Mouse (Mus musculus) neutrophil, adult 5-6 weeks (primary cell): ENCODE data around the gene Foxp3. TPM values are rescaled to one million over a fixed set of nuclear protein-coding genes. Genes with fewer than 3 reads are reported as not detected.

Source experiments
- ATAC-seq: fragments of 151-379, 151-347 bp; 2 replicates; pipeline ENCODE4 v1.8.0; 2017; ENCODE audit warnings: mild to moderate bottlenecking, moderate TSS enrichment; ENCODE audit not compliant: insufficient number of reproducible peaks, poor library complexity, low FRiP score, severe bottlenecking; ENCODE audit errors: extremely low read depth
- total RNA-seq: library from RNA; stranded (forward); fragments of 200-1000 nt; gene quantifications from 2 replicates; pipeline ENCODE4 v1.2.3, GENCODE M21; 2017

Foxp3 gene
- total RNA-seq, 1 experiment from 2014 or later: 1.5 TPM

GRCm38 (mm10) chrX:7610035-7610434 is 36.6 kb downstream of the Foxp3 start:
- no peak for ATAC-seq

DNA sequence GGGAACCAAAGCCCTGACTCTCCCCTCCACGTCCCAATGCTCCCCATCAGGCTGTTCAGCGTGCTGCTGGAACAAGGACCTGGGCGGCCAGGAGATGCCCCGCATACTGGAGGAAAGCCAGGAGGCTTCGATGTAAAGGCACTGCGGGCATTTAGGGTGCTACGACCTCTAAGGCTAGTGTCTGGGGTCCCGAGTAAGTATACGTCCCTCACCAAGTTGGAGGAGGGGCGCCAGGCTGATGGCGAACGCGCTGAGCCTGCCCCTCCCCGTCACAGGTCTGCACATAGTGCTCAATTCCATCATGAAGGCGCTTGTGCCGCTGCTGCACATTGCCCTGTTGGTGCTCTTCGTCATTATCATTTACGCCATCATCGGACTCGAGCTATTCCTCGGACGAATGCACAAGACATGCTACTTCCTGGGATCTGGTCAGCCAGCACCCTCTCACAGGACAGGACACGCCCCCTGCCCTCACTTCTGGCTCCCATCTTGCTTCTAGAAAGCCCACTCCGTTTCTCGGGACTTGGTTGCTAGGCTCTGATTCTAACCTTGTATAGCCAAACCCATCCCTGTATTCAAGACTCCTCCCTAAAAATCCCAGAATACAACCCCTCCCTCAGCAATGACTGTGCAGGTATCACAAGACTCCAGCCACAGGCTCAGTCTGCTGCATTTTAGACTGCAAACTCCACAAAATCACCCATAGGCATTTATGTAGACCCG is 37.3 kb downstream of the Foxp3 start:
- ATAC-seq: no peak

- ATAC-seq: no peak
Observed at GRCm38 (mm10) chrX:7617889-7618551, 44.6 kb downstream of the Foxp3 start.

DNA sequence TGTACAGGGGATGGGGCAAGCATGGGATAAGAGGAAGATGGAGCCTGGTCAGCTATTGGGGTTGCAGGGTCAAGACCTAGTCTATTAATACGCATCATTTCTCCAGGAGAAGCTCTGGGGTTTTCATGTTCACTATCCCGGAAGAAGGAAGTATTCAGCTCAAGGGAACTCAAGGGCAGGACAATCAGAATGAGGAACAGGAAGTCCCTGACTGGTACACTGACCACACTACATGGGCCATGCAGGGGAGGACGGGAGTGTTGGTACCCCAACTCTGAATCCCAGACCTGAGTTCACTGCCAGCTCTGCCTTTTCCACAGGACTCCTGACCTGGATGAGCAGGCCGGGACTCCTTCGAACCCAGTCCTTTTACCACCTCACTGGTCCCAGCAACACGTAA is 59.1 kb downstream of the Foxp3 start:
- ATAC-seq: 0 out of 2 replicates have a peak, but pooled peaks have one; percentile 23

DNA sequence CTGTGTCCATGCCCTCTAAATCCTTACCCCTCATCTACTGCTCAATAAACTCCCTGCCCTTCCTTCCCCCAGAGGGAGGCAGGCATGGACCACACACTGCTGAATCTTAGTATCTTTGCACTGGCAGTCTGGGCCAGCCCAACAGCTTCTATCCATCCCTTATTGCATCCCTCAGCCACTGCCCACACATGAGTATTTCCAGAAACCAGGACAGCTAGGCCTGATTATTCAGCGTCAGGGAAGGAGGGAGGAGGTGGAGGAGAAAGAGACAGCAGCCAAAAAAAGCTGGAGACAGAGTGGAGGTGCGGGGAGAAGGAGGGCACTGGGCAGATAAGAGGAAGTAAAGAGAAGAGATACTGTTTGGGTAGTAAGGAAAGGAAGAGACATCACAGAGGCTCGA is 61.7 kb downstream of the Foxp3 start:
- ATAC-seq: no peak

GRCm38 (mm10) chrX:7638401-7639091 is 65.1 kb downstream of the Foxp3 start, which contains the start of gene Syp:
Syp (plus strand) TSS chrX:7638471.
- peak; percentile 79 for ATAC-seq

GRCm38 (mm10) chrX:7639536-7640325 is 66.3 kb downstream of the Foxp3 start:
- ATAC-seq: no peak

GRCm38 (mm10) chrX:7640785-7641184 is 67.3 kb downstream of the Foxp3 start:
- ATAC-seq: no peak

Other genes with a start within 250 kb of the Foxp3 start
- 0.12 and 0.25 TPM in 2 replicates for gene Usp27x, start 197.8 kb upstream of the Foxp3 start, total RNA-seq
- gene Ppp1r3f, start 639 bp downstream of the Foxp3 start, total RNA-seq: 2.1 and 2.6 TPM in 2 replicates
- gene Ccdc22, start 31.9 kb downstream of the Foxp3 start, total RNA-seq: 11.5 and 17.5 TPM in 2 replicates
- gene Cacna1f, start 33.4 kb downstream of the Foxp3 start, total RNA-seq: not detected in 2 replicates
- 0.93 and 1.8 TPM in 2 replicates for gene Syp, start 64.8 kb downstream of the Foxp3 start, total RNA-seq
- gene Prickle3, start 83.6 kb downstream of the Foxp3 start, total RNA-seq: 37.0 and 40.0 TPM in 2 replicates
- 137 and 138 TPM in 2 replicates for gene Plp2, start 97.7 kb downstream of the Foxp3 start, total RNA-seq
- gene Magix, start 107.6 kb downstream of the Foxp3 start, total RNA-seq: 1.4 TPM in 1 of 2 replicates, not detected in the other
- 67.2 and 69.5 TPM in 2 replicates for gene Gpkow, start 123.5 kb downstream of the Foxp3 start, total RNA-seq
- 80.8 and 86.0 TPM in 2 replicates for gene Wdr45, start 140.7 kb downstream of the Foxp3 start, total RNA-seq
- gene Gm45208, start 148.6 kb downstream of the Foxp3 start, total RNA-seq: 3.0 TPM in 1 of 2 replicates, not detected in the other
- gene Praf2, start 154.8 kb downstream of the Foxp3 start, total RNA-seq: 4.4 and 7.1 TPM in 2 replicates
- gene Ccdc120, start 177.3 kb downstream of the Foxp3 start, total RNA-seq: 2.7 TPM in 1 of 2 replicates, not detected in the other
- 30.7 and 40.0 TPM in 2 replicates for gene Tfe3, start 188.9 kb downstream of the Foxp3 start, total RNA-seq
- 261 and 293 TPM in 2 replicates for gene Gripap1, start 216.1 kb downstream of the Foxp3 start, total RNA-seq
- 2.2 and 2.6 TPM in 2 replicates for gene Kcnd1, start 248.6 kb downstream of the Foxp3 start, total RNA-seq